Mouse (Mus musculus): ENCODE results near the gene Kif5a. TPM values are rescaled to one million over a fixed set of nuclear protein-coding genes. Genes with fewer than 3 reads are reported as not detected.
"Not testable (repeated sequence)": the region's sequence is repeated elsewhere in the genome, so short reads cannot be mapped to it uniquely, and the experiment has no call there.

Kif5a gene
- total RNA-seq (2021), result under 1 TPM; 0.41 to 0.89 TPM
- long read RNA-seq, experiment 1, partial matches to known transcripts, result 0 of 1 reads
- long read RNA-seq, experiment 1, other reads (novel, unspliced or antisense), result 1 of 1 reads
- long read RNA-seq, experiment 2, result 0 reads

GRCm38 (mm10) chr10:127262548-127263398 is at the start of gene Kif5a:
Kif5a (minus strand) TSS chr10:127263348.
- peak in 1 of 2 experiments; percentile 39 for DNase-seq

- no peak for DNase-seq
Measured at GRCm38 (mm10) chr10:127312858-127313257, 49.7 kb upstream of the Kif5a start.

- peak; percentile 89 to 90 for DNase-seq
Measured at GRCm38 (mm10) chr10:127312356-127312676, 49.2 kb upstream of the Kif5a start.

- peak; percentile 98 to 99 for DNase-seq
Measured at GRCm38 (mm10) chr10:127311476-127312355, 48.6 kb upstream of the Kif5a start, which contains the start of gene Mars. Mars (minus strand) TSS chr10:127311786.

DNA sequence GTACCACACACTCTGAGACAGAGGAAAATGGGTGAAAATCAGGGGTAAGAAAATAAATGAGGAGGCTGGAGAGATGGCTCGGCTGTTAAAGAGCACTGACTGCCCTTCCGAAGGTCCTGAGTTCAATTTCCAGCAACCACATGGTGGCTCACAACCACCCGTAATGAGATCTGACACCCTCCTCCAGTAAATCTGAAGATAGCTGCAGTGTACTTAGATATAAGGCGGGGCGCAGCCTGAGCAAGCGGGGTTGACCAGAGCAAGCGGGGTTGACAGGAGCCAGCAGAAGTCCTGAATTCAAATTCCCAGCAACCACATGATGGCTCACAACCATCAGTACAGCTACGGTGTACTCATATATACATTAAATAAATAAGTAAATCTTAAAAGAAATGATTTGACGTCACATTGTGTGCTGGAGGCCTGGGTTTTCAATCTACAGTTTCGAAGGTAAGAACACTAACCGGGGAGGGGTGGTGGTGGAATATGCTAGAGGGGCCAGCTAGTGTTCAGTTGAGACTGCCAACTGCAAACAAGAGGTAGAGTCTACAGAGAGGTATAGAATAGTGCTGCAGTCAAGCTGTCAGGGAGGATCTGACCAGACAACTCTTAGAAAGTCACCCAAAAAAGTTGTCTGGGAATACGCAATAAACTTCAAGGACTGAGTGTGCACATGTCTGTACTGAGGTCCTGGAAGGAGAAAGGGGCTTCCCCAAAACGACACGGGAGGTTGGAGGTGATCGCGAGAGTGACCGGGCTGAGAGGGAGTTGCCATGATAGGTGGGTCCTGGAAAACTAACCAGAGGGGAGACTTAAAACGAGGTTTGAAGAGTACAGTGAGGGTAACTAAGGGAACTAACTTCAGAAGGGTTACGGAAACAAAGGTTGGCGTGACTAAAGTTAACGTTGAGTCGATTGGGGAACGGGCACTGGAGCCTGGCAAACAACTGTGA is 47.7 kb upstream of the Kif5a start:
- DNase-seq, result no peak

- DNase-seq, result not testable (repeated sequence)
Measured at GRCm38 (mm10) chr10:127309167-127309566, 46.0 kb upstream of the Kif5a start.

GRCm38 (mm10) chr10:127303136-127303535 is 40.0 kb upstream of the Kif5a start:
- no peak for DNase-seq

DNA sequence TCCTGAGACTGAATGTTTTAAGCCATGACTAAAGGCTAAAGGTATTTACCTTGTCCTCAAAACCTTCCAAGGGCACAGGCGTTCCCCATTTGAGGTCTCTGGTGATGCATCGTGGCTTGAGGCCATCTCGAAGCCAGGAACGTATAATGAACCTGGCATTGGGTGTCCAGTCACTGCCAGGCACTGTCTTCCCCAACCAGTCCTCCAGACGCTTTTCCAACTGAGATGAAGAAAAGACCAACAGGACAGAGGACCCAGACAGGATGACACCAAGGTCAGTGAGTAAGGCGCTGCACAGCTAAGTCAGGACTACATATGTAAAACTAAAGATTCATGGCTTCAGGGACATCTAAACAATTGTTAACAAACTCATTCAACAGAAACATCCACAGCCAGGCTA is 37.2 kb upstream of the Kif5a start:
- no peak for DNase-seq

GRCm38 (mm10) chr10:127297015-127297871 is 34.1 kb upstream of the Kif5a start:
- DNase-seq, result no peak

DNA sequence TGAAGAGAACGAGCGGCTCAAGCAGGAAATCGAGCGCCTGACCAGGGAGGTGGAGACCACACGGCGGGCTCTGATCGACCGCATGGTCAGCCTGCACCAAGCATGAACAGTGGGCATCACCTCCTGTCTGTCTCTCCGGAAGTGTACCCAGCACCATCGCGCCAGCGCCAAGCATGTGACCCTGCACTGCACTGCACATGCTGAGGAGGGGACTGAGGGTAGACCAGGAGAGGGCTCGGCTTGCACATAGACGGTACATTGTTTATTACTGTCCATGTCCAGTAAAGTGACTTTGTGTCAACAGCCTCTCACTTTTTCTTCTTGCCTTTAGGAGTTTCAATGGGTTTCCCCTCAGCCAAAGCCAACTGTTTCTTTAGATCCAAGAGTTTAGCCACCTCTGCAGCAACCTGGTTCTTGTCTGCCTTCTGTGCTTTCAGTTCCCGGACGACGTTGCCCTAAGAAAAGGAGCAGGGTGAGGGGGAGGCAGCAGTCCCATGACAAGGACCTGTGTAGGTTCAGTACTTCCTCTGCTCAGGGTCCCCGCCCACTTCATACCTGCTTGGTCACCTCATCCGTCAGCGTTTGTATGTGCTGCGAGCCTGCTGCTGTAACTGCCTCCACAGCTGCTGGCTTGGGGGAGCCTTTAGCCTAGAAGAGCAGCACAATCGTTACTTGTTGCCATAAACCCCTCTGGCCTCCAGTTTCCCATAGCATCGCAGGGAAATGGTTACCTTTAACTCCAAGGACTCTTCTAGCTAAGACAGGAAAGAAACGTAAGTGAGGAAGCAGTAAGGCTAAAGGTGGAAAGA is 33.0 kb upstream of the Kif5a start:
- DNase-seq, result no peak

- DNase-seq, result no peak
Measured at GRCm38 (mm10) chr10:127294895-127295510, 31.9 kb upstream of the Kif5a start.

DNA sequence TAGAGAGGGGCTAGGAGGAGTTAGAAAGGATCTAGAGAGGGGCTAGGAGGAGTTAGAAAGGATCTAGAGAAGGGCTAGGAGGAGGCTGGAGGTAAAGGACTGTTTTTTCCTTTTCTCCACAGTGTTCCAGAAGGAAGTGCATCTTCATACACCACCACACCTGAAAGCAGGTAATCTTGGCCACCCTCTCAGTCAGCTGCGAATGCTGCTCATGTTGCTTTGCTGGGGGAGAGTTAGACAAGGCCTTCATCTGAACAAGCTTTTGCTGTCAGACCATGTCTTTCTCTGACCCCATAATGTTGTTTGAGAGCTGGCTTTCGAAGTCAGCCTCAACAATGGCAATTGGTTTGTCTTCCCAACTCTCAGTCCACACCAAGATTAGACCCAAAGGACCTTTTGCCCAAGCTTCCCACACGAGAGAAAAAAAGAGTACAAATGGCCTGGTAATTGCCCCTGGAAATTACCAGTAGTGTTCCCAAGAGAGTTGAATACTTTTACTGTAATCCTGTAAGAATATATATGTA is 30.5 kb upstream of the Kif5a start:
- no peak for DNase-seq

- DNase-seq, result peak; percentile 71 to 77
Measured at GRCm38 (mm10) chr10:127292987-127293538, 29.9 kb upstream of the Kif5a start.

DNA sequence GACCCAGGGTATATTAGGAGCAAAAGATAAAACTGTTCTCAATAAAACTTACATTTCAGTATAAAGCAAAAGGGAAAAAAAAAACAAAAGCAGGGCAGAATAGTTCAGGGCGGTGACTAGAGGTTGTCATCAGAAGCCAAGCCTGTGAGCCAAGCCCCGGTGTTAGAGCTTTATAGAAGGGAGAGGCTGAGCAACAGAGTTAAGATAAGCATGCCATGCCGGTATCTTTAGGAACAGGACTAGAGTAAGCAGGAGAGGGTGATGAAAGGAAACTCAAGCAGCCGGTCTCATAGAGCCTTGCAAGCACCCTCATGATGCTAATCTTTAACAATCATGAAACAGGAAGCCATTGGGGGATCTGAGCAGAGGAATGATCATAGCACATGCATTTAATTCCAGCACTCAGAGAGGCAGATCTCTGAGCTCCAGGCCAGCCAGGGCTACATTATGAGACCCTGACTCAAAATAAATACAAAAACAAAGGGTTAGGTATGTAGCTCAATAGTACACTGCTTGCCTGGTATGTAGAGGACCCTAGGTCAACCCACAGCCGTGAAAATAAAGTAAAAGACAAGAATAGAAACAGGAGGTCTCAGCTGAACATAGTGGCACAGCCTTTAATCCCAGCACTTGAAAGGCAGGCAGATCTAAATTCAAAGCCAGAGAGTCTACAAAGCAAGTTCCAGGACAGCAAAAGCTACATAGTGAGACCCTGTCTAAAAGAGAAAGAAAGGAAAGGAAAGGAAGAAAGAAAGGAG is 28.9 kb upstream of the Kif5a start:
- DNase-seq, result no peak

GRCm38 (mm10) chr10:127290930-127291880 is 28.1 kb upstream of the Kif5a start:
- DNase-seq, result peak; percentile 80 to 87

GRCm38 (mm10) chr10:127290307-127290929 is 27.3 kb upstream of the Kif5a start:
- DNase-seq, result peak; percentile 100

Data from heart, adult 18-20 months (tissue).